Mouse (Mus musculus) bone marrow, adult 2 months (tissue): ENCODE measurements around the gene Art2b.

Experiments used
- CTCF ChIP-seq: fragments of 200-500 bp; IDR thresholded peaks from 2 replicates; pipeline ENCODE4 v1.5.1; 2011; ENCODE audit warnings: low read length, control low read depth; ENCODE audit not compliant: control insufficient read depth, insufficient read depth
- POLR2A ChIP-seq: fragments of 200-500 bp; IDR thresholded peaks from 2 replicates; pipeline ENCODE4 v1.6.1; 2011; ENCODE audit warnings: low read depth, mild to moderate bottlenecking, control low read depth, low read length, borderline replicate concordance; ENCODE audit not compliant: control insufficient read depth

DNA sequence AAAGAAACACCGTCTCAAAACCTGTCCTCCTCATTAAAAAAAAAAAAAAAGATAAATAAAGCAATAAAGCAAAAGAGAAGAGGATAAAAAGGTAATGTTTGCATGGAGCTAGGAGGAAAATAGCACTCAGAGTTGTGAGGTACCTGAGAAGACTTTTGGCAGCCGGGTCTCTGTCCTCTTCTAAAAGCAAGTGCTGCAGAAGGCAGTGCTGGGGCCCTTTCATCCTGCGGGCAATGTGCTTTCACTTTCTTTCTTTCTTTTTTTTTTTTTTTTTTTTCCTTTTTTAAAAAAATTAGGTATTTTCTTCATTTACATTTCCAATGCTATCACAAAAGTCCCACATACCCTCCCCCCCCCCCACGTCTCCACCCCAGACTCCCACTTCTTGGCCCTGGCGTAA is at the start of gene Art2b:
- TF ChIP-seq CTCF (no peak), POLR2A (no peak)
